Mouse (Mus musculus) stomach, postnatal 0 days (tissue): Measurements from ENCODE around the gene Amt.

Experiments
- CTCF ChIP-seq: IDR thresholded peaks from 2 replicates; pipeline ENCODE4 v1.5.1; 2016; ENCODE audit warnings: antibody characterized with exemption, low read depth, mild to moderate bottlenecking, moderate library complexity
- EP300 ChIP-seq: optimal IDR thresholded peaks from 2 replicates; pipeline ENCODE3; 2016; ENCODE audit warnings: antibody characterized with exemption

DNA sequence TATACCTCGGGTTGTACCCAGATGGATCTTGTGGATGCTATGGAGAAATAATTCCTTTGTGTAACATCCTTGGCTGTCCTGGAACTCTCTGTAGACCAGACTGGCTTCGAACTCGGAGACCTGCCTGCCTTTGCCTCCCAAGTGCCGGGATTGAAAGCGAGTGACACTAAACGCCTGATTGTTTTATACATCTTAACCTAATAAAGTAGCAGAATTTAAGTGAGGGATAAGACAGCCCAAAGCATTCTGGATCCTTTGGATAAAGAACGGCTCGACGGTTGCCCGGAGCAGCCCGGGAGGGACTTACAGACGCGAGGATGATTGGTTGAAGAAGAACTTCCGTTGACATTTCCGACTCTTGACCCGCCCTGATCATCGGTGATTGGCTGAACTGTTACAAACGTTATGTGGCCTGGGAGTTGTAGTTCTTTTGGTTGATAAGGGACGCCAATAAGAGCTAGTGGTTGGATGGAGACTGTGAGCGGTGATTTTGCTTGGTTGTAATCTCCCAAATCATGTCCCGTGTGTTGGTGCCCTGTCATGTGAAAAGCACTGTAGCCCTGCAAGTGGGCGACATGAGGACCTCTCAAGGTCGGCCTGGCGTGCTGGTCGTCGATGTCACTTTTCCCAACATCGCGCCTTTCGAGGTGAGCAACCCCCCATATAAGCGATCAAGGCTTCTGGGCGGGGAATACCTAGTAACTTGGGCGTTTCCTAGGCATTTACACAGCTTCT lies 6.5 kb upstream of the Amt start, which contains the start of gene Nicn1:
- TF ChIP-seq CTCF: no peak
- no peak for TF ChIP-seq EP300
